Mouse (Mus musculus) forebrain, embryonic 15.5 days (tissue): ENCODE results near the gene Fhl4. TPM values are rescaled to one million over a fixed set of nuclear protein-coding genes. Genes with fewer than 3 reads are reported as not detected.

Experiments used
- ATAC-seq: fragments of 200-750 bp; cut with Nextera tagmentation; replicated peaks from 2 replicates; pipeline ENCODE4 v1.8.0; 2017; ENCODE audit warnings: mild to moderate bottlenecking, moderate TSS enrichment, moderate library complexity
- H3K27ac ChIP-seq: fragments of 300-500 bp; sonication (generic); replicated peaks from 2 replicates; pipeline ENCODE4 v1.5.1; 2015; ENCODE audit warnings: mild to moderate bottlenecking, inconsistent platforms
- H3K27me3 ChIP-seq: fragments of 300-500 bp; sonication (generic); 2 replicates; pipeline ENCODE4 v1.6.1; 2015; ENCODE audit warnings: inconsistent platforms
- H3K36me3 ChIP-seq: fragments of 300-500 bp; sonication (generic); 2 replicates; pipeline ENCODE4 v1.6.1; 2015; ENCODE audit warnings: mild to moderate bottlenecking, inconsistent platforms
- H3K4me1 ChIP-seq: fragments of 300-500 bp; sonication (generic); 2 replicates; pipeline ENCODE4 v1.6.1; 2015; ENCODE audit warnings: inconsistent platforms
- H3K4me2 ChIP-seq: fragments of 300-500 bp; sonication (generic); replicated peaks from 2 replicates; pipeline ENCODE4 v1.6.1; 2015; ENCODE audit warnings: mild to moderate bottlenecking, inconsistent platforms
- H3K4me3 ChIP-seq: fragments of 300-500 bp; sonication (generic); 2 replicates; pipeline ENCODE4 v1.5.1; 2015; ENCODE audit warnings: mild to moderate bottlenecking, inconsistent platforms
- H3K9ac ChIP-seq: fragments of 300-500 bp; sonication (generic); replicated peaks from 2 replicates; pipeline ENCODE4 v1.6.1; 2015; ENCODE audit warnings: mild to moderate bottlenecking, inconsistent platforms
- H3K9me3 ChIP-seq: fragments of 300-500 bp; sonication (generic); 2 replicates; pipeline ENCODE4 v1.6.1; 2016; ENCODE audit warnings: inconsistent platforms
- WGBS: fragments of 180-500 bp; shearing (Covaris S2); methylation state at CpG from one replicate; pipeline ENCODE4 v1.1.7; 2015; ENCODE audit warnings: mixed read lengths; 5-methylcytosine and 5-hydroxymethylcytosine counted together
- polyA plus RNA-seq: library from polyadenylated mRNA; unstranded; fragments of >200 nt; fragmentation: Nextera tagmentation; extraction: Ambion mirVana; gene quantifications from 2 replicates; pipeline ENCODE4 v1.2.1, GENCODE M21; 2015

Gene Fhl4
- 2.2 and 2.4 TPM in 2 replicates for polyA plus RNA-seq

- H3K9me3 ChIP-seq, result no peaks in the 10 kb centered on the region
- no peaks in the 10 kb centered on the region for H3K27me3 ChIP-seq
- under 1% methylated on average over 71 of the region's 96 CpGs for WGBS
- peak within 1 kb of the TSS; percentile 86 for H3K27ac ChIP-seq
- H3K36me3 ChIP-seq, result no peaks in the 10 kb centered on the region
- H3K4me1 ChIP-seq, result peaks cover 19% of the 10 kb centered on the region
- H3K4me3 ChIP-seq, result peak within 1 kb of the TSS; percentile 100
- peak; percentile 96 for ATAC-seq
- H3K9ac ChIP-seq, result peak within 1 kb of the TSS; percentile 95
- H3K4me2 ChIP-seq, result peak within 1 kb of the TSS; percentile 76
These were observed at the start of gene Fhl4, which contains the start of gene Tmem263 for GRCm38 (mm10) chr10:85102247-85103084. Gene Fhl4, minus strand, starts transcription at chr10:85102495. Gene Tmem263, plus strand, starts transcription at chr10:85102627.

- no peaks in the 10 kb centered on the region for H3K27me3 ChIP-seq
- ATAC-seq, result no peak
- 88% methylated on average over 5 of the region's 5 CpGs for WGBS
- no peaks in the 10 kb centered on the region for H3K9me3 ChIP-seq
- peaks cover 14% of the 10 kb centered on the region; the same call in 1 of the 2 replicates for H3K36me3 ChIP-seq
- no peak overlapping the region for H3K4me3 ChIP-seq
- H3K4me1 ChIP-seq, result no peaks in the 10 kb centered on the region
- no peak overlapping the region for H3K9ac ChIP-seq
- H3K27ac ChIP-seq, result no peak overlapping the region
- H3K4me2 ChIP-seq, result no peak overlapping the region
These were observed 46.9 kb upstream of the Fhl4 start for GRCm38 (mm10) chr10:85149226-85149625.

- Histone ChIP-seq H3K9ac (no peak overlapping the region), H3K27me3 (no peaks in the 10 kb centered on the region), H3K36me3 (peaks cover 25% of the 10 kb centered on the region), H3K9me3 (no peaks in the 10 kb centered on the region), H3K27ac (no peak overlapping the region), H3K4me1 (no peaks in the 10 kb centered on the region), H3K4me3 (no peak overlapping the region), H3K4me2 (no peak overlapping the region)
- 92% methylated on average over 14 of the region's 14 CpGs for WGBS
- no peak for ATAC-seq
These were observed 44.0 kb upstream of the Fhl4 start for GRCm38 (mm10) chr10:85146282-85146681.

- Histone ChIP-seq H3K9ac (no peak overlapping the region), H3K4me1 (no peaks in the 10 kb centered on the region), H3K9me3 (no peaks in the 10 kb centered on the region), H3K27ac (no peak overlapping the region), H3K36me3 (peaks cover 20% of the 10 kb centered on the region), H3K4me2 (no peak overlapping the region), H3K4me3 (no peak overlapping the region), H3K27me3 (no peaks in the 10 kb centered on the region)
- WGBS, result 87% methylated on average over 9 of the region's 9 CpGs
- ATAC-seq, result no peak
These were observed 39.2 kb upstream of the Fhl4 start for GRCm38 (mm10) chr10:85141465-85141864.

- no peaks in the 10 kb centered on the region for H3K4me1 ChIP-seq
- no peak overlapping the region for H3K27ac ChIP-seq
- H3K4me2 ChIP-seq, result no peak overlapping the region
- no peak overlapping the region for H3K4me3 ChIP-seq
- no peaks in the 10 kb centered on the region for H3K9me3 ChIP-seq
- no peaks in the 10 kb centered on the region for H3K27me3 ChIP-seq
- no peak overlapping the region for H3K9ac ChIP-seq
- 89% methylated on average over 6 of the region's 6 CpGs for WGBS
- ATAC-seq, result no peak
- H3K36me3 ChIP-seq, result peaks cover 12% of the 10 kb centered on the region
These were observed 34.3 kb upstream of the Fhl4 start for GRCm38 (mm10) chr10:85136573-85136972.

GRCm38 (mm10) chr10:85128453-85128852 is 26.2 kb upstream of the Fhl4 start:
- Histone ChIP-seq H3K4me1 (peaks cover 20% of the 10 kb centered on the region), H3K27ac (peak overlapping the region; percentile 62), H3K27me3 (no peaks in the 10 kb centered on the region), H3K4me3 (peak overlapping the region; percentile 67), H3K4me2 (peak overlapping the region; percentile 56), H3K36me3 (peaks cover 15% of the 10 kb centered on the region), H3K9ac (peak overlapping the region; percentile 31), H3K9me3 (no peaks in the 10 kb centered on the region)
- WGBS, result 21% methylated on average over 7 of the region's 7 CpGs
- ATAC-seq, result peak; percentile 21

- Histone ChIP-seq H3K9me3 (no peaks in the 10 kb centered on the region), H3K36me3 (peaks cover 15% of the 10 kb centered on the region), H3K9ac (peak within 1 kb of the TSS; percentile 74), H3K27me3 (no peaks in the 10 kb centered on the region), H3K4me1 (peaks cover 20% of the 10 kb centered on the region), H3K27ac (peak within 1 kb of the TSS; percentile 62), H3K4me2 (peak within 1 kb of the TSS; percentile 56), H3K4me3 (peak within 1 kb of the TSS; percentile 67)
- 7% methylated on average over 20 of the region's 20 CpGs for WGBS
- ATAC-seq, result peak; percentile 100
These were observed 25.3 kb upstream of the Fhl4 start, which contains the start of gene Mterf2 for GRCm38 (mm10) chr10:85127395-85128287. Gene Mterf2, minus strand, starts transcription at chr10:85128027.

GRCm38 (mm10) chr10:85125184-85125583 is 22.9 kb upstream of the Fhl4 start:
- WGBS, result 86% methylated on average over 13 of the region's 13 CpGs
- Histone ChIP-seq H3K9ac (no peak overlapping the region), H3K9me3 (no peaks in the 10 kb centered on the region), H3K27me3 (no peaks in the 10 kb centered on the region), H3K4me1 (peaks cover 20% of the 10 kb centered on the region), H3K4me3 (no peak overlapping the region), H3K27ac (no peak overlapping the region), H3K4me2 (no peak overlapping the region), H3K36me3 (peaks cover 15% of the 10 kb centered on the region)
- no peak for ATAC-seq

- Histone ChIP-seq H3K4me1 (no peaks in the 10 kb centered on the region), H3K27ac (no peak overlapping the region), H3K9me3 (no peaks in the 10 kb centered on the region), H3K4me2 (no peak overlapping the region), H3K36me3 (peaks cover 15% of the 10 kb centered on the region; the same call in 1 of the 2 replicates), H3K9ac (no peak overlapping the region), H3K27me3 (no peaks in the 10 kb centered on the region), H3K4me3 (no peak overlapping the region)
- ATAC-seq, result no peak
- 94% methylated on average over 4 of the region's 4 CpGs for WGBS
These were observed 12.1 kb upstream of the Fhl4 start for GRCm38 (mm10) chr10:85114409-85114808.

- ATAC-seq, result peak; percentile 15
- Histone ChIP-seq H3K4me3 (peak overlapping the region; percentile 100), H3K4me1 (peaks cover 19% of the 10 kb centered on the region)
These were observed 990 bp upstream of the Fhl4 start for GRCm38 (mm10) chr10:85103085-85103885.

GRCm38 (mm10) chr10:85101841-85102240 is 454 bp downstream of the Fhl4 start:
- Histone ChIP-seq H3K9me3 (no peaks in the 10 kb centered on the region), H3K27ac (peak overlapping the region; percentile 86), H3K4me3 (peak overlapping the region; percentile 100), H3K9ac (peak overlapping the region; percentile 94), H3K27me3 (no peaks in the 10 kb centered on the region), H3K36me3 (no peaks in the 10 kb centered on the region), H3K4me1 (peaks cover 19% of the 10 kb centered on the region), H3K4me2 (peak overlapping the region; percentile 76)
- WGBS, result under 1% methylated on average over 10 of the region's 10 CpGs
- ATAC-seq, result no peak; the same call in none of the 2 replicates

More at GRCm38 (mm10) chr10:85103085-85103885, 990 bp upstream of the Fhl4 start:
- peak overlapping the region; percentile 74 for H3K27ac ChIP-seq
- H3K9ac ChIP-seq, result peak overlapping the region; percentile 95
- H3K36me3 ChIP-seq, result no peaks in the 10 kb centered on the region
- H3K27me3 ChIP-seq, result no peaks in the 10 kb centered on the region
- no peaks in the 10 kb centered on the region for H3K9me3 ChIP-seq
- peak overlapping the region; percentile 76 for H3K4me2 ChIP-seq
- under 1% methylated on average over 34 of the region's 34 CpGs for WGBS
